Mouse (Mus musculus) thymus, adult 18-20 months (tissue): ENCODE data around the gene Hdac1.
A peak's percentile ranks its signal among the peaks of the same experiment; 100 is the strongest.

Experiments
- DNase-seq, 2 experiments: peaks; one replicate each; pipeline ENCODE4 v3.0.0; 2022; ENCODE audit warnings: mixed read lengths in 2 of 2

The Hdac1 gene

DNA sequence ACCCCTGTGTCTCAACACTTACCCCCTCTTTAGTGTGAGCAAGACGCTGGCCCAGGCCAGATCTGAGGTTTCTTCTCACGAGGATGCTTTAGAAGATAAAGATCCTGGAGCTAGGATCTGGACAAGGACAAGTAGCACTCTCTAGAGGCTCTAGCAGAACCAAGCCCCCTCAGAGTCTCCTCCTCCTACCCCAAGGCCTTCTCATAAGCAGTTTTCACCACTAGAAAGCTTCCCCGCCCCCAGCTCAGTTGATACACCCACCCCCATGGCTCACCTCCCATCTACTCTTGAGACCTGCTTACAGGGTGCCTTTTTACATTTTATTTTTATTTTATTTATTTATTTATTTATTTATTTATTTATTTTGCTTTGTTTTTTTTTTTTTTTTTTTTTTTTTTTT is 32.9 kb downstream of the Hdac1 start:
- DNase-seq, result no peak

DNA sequence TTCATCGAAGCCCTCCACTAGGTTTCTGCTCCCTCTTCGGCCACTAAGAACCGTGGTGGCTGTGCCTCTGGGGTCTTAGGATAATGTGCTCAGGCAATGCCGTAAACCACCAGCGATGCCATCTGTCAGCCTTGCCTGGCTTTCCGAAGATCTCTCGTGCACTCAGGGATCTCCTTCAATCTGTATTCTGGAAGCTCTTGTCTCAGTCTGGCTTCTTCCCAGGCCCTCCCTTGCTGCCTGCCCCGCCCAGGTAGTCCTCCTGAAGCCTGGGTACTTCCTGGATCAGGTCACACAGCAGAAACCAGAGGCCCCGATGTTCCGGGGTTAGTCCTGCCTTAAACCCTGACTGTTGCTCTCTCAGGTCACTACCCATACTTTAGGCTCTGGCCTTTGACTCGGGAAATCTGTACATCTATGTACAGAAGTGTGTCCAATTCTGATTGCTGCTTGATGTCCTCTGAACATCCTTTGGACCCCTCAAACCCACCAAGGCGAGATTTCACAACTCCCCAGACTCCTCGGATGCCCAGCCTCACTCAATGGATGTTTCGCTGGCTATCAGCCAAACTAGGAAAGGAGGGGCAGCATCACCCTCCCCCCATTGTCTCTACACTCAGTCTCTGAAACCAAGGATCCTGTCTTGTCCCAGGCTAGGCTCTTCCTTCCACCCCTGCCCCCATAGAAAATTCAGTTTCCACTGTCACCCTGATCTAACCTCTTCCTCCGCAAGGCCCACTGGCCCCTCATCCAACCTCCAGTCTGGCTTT is 33.5 kb downstream of the Hdac1 start:
- no peak for DNase-seq

DNA sequence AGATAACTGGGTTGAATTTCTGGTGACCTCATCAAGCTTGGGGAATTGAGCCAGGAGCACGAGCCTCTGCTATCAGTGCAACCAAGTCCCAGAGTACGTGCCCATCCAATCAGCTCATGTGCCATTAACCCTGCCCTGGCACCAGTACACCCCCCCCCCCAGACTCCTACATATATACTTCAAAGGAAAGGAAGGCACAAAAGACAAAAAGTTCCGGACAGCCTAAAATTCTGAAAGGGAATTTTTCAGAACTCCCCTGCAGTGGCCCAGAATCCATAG is 34.3 kb downstream of the Hdac1 start:
- DNase-seq, result no peak

DNA sequence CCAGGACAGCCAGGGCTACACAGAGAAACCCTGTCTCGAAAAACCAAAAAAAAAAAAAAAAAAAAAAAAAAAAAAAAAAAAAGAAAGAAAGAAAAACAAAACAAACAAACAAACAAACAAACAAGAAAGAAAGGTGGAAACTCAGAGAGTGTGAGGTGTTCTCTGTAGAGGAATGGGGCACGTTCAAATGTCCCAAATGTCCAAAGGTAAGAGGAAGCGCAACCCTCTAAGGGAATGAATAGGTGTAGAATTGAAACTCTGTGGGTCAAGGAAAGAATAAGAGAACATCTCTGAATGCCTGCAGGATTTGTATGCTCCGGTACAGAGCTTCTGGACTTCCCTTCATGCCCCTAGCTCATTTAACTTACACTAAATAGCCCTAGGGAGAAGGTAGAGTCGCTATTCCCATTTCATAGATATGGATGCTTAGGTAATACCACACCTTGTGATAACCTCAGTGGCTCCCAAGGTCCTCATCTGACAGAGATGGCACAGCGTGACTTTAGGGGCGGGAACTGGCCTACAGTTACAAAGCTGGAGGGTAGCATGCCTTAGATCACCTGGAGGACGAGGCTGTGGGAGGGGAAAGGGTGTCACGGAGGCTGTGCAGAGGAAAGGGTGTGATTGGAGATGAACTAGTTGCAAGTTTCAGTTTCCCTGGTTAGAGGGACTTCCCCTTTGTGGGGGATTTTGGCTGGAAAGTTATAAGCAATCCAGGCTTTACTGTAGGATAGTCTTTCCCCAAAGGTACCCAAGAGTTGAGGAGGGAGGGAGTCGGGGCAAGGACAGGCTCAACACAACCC is 34.9 kb downstream of the Hdac1 start:
- no peak for DNase-seq

DNA sequence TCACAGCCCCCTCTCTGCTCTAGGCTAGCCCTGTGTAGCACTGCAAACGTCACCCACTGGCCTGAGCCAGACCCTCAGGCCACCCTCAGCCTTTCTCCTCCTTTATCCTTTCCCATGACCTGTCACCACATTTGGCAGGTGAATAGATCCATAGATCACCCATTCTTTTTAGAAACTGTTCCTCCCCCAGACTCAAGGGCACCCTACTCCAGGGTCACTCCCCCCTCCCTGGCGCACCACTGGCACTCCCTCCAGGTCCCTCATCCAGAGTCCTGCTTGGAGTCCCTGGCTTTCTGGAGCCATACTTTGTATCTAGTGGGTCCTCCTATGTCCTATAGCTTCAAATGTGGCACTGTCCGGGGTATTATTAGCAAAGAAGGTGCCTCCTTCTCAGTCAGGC is 37.0 kb downstream of the Hdac1 start:
- DNase-seq, result no peak

DNA sequence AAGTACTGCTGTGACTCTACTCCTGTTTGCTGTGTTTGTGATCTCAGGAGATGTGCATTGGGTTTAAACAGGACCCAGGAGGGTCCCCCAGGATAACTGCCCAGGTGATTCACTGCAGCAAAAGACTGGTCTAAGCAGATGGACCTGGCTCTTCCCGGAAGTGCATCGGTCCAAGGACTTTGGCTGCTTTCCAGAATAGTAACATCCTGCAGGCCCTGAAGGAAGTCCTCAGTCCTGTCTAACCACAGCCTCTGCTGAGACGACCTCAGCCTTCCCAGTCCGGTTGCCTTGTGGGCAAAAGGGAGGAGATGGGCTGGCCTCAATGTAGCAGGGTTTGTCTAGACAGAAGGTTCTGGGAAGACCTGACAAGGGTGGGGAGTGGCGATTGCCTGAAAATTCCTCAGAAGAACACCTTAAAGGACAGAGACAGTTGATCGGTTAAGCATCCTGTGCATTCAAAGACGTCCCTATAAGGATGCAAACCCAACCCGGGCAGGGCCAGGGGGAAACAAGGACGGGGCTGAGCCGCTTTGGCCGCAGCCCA is 39.5 kb downstream of the Hdac1 start:
- DNase-seq, result no peak

DNA sequence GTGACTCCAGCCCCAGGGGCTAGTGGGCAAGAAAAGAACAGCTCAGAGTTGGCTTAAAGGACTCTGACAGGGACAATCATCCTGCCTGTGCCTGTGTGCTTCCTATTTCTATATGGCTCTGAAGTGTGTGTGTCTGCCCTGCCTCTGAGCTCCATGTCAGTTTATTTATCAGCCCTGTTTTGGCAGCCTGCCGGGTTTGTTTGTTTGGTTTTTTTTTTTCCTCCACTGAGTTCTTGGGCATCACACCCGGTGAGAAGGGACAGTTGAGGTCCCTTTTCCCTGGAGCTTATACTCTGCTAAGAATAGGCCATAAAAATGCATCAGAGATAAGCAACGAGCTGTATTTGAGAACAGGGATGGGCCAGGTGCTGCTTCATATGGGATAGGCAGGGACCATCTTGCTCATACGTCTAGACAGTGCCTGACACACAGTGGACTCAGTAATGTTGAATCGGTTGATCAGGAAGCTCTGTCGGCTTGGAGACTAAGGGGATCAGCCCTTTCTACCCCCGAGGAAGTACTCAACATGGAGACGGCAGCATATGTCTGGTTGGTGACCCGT is 40.1 kb downstream of the Hdac1 start:
- DNase-seq, result no peak

DNA sequence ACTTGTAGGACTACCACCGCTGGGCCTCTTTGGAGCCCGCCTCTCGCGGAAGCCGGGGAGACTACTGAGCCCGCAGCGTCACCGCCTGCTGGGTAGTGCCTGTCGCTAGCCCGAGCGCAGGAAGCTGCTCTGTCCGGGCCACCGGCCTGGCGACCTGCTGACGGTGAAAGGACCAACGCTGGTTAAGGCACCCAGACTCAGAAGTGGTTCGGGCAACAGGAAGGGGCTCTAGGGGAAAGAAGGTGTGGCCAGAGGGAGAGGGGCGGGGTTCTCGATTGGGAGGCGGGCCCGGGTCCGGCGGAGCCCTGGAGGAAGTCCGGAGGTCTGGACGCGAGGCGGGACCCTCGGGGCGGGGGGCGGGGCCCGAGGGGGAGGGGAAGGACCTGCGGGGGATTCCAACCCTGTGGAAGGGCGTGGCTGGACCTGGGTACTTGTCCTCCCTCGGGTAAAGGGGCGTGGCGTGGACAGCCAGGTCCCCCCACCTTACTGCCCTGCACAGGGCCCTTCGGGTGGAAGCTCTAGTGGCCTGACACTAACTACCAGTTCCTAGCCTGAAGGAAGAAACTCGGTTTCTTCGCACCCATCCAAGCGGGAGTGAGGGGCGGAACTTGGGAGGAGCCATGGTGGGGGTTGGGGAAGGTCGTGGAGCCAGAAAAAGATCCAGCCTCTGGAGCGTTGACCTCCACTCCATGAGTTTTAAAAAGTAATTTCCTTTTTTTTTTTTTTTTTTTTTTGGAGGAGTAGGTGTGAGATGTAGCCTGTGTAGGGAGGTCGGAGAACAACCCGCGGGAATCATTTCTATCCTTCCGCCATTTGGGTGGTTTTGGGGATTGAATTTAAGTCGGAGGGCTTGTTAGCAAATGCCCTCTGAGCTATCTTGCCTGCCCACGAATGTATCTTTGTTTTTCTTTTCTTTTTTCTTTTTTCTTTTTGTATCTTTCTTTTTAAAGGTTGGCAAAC is 41.6 kb downstream of the Hdac1 start:
- peak; percentile 76 to 77 for DNase-seq

DNA sequence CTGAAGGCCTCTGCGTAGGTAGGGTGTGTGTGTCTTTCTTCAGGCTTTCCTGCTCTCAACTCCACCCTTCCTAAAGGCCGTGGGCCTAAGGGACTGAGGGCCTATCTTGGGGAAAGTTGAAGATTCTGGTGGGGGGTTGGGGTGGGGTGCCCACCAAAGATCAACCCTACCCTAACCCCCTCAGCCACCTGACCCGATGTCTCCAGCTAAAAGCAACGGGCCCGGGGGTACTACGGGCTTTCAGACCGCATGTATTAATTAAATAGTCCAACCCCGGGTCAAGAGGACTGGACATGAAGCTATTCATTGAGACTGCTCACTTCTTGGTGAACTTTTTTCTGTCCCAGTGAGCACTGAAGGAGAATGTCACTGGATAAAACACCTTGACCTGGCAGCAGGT is 42.5 kb downstream of the Hdac1 start:
- no peak for DNase-seq

DNA sequence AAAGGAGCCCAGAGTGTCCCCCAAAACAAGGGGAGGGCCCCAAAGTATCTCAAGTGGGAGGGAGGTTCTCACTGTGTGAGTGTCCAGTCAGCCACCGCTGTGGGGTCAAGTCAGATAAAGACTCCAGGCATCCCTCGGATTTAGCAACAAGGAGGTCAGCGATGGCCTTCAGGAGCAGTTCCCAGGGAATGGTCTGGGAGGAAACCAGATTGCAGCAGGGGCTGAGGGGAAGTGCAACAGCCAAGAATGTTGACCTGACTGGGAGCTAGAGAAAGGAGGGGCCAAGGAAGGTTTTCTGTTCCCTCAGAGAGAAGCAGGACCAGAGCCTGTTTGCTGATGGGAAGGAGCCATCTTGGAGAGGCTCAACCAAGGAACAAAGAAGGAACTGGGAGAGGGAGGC is 43.6 kb downstream of the Hdac1 start:
- no peak for DNase-seq

DNA sequence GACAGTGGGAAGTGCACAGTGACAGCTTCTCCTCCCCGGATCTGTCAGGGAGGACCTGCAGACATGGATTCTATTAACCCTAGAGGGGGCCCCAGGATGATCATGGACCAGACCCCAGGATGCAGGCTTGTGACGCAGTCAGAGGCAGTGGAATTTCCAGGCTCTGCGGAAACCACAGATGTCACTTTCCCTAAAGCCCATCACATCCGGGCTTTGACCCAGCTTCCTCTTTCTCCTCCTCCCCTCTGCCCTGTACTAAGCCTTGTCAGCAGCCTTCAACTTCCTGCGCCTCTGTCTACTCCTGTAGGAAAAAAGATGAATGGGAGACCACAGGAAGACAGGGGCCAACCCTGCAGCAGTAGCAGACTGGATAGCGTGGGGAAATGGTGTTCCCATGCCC is 45.9 kb downstream of the Hdac1 start:
- DNase-seq, result peak in 1 of 2 experiments; percentile 16

DNA sequence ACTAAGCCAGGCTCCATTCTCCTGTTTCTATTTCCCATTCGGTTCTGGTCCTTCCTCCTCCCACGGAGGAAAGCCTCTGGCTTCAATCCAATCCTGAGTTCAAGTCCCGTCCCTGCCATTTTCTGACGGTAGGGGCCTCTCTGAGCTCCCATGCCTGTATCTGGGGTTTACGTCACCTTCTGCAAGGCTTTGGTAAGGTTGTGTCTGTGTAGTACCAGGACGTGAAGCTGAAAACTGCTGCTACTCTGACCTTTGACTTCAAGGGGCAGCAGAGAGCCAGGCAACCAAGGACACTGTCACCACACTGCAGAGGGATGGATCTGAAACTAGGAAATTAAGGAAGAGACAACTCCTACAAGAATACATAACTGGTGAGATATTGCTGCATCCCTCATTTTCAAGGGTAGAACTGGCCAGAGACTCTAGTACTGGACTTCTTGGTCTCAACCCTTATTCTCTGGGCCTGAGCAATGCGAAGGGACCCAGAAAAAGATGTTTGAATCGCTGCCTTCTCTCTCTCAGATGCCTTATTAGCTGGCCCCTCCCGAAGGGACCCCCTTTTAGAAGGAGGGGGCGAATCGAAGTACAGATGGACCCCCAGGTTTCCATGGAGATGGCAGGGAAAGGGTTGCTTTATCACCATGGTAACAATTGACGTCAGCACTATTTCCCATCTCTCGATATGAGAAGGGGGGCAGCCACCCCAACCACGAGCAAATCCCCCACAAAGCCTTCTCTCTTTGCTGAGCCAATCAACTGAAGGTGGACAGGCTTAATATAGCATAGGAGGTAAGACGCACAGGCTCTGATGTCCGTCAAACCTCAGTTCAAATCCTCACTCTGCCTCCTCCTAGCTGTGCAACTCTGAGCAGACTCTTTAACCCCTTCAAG is 46.6 kb downstream of the Hdac1 start:
- no peak for DNase-seq

DNA sequence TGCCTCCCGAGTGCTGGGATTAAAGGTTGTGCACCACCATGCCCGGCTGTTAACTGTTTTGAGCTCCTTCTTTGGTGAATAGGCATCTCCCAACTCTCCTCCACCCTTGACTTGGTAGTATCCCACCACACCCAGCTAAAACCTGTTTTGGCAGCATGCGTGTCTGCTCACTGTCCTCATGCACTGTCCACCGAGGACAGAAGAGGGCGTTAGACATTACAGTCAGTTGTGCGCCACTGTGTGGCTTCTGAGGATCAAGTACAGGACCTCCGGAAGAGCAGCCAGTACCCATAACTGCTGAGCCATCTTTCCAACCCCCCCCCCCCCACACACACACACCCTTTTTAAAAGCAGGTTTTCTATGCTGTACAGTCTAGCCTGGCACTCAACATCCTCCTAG is 47.8 kb downstream of the Hdac1 start:
- no peak for DNase-seq

DNA sequence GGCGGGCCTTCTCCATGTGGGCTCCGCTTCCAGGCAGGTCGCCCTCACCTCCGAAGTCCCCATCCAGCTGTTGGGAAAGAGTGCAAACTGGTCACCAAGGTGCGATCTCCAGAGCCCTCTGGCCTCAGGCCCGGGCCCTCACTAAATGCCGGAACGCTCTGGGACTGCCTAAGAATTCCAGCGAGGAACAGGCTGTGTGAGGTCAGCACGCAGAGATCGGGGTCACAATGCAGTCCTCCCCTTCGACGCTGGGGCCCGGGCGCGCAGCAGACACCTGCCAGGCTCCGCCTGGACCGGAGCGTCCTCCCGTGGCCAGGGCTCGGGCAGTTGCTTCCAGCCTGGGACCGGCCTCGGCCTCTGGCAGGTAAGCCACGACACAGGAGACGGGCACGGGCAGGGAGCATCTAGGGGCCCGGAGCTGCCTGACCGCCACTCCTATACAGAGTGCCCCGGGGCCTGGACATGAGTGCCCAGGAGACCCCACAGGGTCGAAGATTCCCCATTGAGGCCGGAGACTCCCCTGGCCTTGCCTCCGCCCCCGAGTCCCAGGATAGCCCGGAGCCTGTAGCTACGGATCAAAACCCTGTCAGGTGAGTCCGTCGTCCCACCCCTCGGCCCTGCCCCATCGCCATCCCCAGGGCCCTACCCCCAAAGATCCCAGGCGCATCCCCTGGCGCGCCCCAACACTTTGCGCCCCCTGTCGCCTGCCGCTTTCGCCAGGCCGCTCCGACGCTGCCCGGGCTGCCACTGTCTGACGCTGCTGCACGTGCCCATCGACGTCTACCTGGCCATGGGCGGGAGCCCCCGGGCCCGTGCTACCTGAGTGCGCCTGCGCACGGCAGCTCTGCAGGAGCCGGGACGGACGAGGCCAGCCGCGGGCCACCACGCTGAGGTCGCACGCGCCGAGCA is 51.3 kb downstream of the Hdac1 start, which contains the start of the genes Tssk3 and Fam229a:
Tssk3 (minus strand) TSS at position 51 of the 909 bp plus-strand sequence.
Fam229a (plus strand) TSS at position 219 of the 909 bp plus-strand sequence.
- DNase-seq, result no peak

DNA sequence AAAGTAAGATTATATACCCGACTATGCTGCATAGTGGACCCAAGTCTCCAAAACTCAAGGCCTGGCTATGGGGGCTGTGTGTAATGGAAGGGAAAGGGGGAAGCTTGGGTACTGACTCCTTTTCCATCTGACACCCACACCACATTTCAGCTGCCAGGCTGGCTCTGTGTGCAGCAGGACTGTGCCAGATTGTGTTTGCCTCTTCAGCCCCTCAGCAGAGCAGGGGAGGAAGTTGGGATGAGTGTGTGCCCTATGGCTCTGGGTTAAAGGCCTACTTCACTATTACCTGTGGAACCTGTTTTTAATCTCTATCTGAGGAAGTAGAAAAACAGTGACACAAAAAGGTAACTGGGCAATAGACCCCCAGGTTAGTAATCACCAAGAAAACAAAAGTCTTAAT is 61.4 kb downstream of the Hdac1 start:
- DNase-seq, result no peak

DNA sequence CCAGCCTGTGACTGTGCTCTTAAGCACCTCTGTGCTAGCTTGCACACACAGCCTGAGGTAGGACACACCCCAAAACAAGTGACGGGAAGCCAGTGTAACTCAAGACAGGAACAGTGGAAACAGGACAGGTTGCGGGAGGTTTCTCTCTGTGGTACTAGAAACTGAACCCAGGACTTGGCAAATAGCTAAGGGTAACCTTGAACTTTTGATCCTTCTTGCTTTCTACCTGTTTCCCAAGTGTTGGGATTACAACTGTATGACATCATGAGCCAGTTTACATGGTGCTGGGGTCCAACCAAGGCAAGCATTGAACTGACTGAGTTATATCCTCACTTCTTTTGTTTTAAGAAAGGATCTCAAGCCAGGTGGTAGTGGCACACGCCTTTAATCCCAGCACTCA is 62.6 kb downstream of the Hdac1 start:
- DNase-seq, result no peak

DNA sequence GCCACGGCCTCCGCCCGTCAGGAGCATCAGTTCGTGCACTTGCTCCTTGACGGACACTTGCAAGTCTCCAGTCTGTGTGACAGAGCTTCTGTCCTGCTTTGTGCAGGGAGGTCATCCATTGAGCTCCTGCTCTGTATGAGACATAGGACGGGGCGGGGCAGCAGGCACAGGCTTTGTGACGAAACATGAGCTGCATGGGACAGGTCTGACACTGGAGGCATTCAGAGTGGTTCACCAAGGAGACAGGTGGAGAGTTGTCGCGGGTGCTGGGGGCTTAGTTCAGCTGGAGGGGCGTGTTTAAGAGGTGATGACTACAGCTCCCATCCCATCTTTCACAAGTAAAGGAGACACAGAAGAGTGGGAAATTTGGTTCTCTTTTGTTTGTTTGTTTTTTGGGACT is 66.5 kb downstream of the Hdac1 start:
- no peak for DNase-seq
